Mouse (Mus musculus) limb, embryonic 15.5 days (tissue): ENCODE results near the gene Mtfp1. TPM values are rescaled to one million over a fixed set of nuclear protein-coding genes. Genes with fewer than 3 reads are reported as not detected.
A peak's percentile ranks its signal among the peaks of the same experiment; 100 is the strongest.

Source experiments
- ATAC-seq: fragments of 200-750 bp; cut with Nextera tagmentation; 2 replicates; pipeline ENCODE4 v1.8.0; 2017; ENCODE audit warnings: low read depth, moderate TSS enrichment; ENCODE audit not compliant: insufficient number of reproducible peaks, low FRiP score, low TSS enrichment
- H3K27ac ChIP-seq: fragments of 300-500 bp; sonication (generic); 2 replicates; pipeline ENCODE4 v1.5.1; 2015; ENCODE audit warnings: moderate library complexity, mild to moderate bottlenecking, inconsistent platforms
- H3K27me3 ChIP-seq: fragments of 300-500 bp; sonication (generic); 2 replicates; pipeline ENCODE4 v1.6.1; 2015; ENCODE audit warnings: inconsistent platforms
- H3K36me3 ChIP-seq: fragments of 300-500 bp; sonication (generic); 2 replicates; pipeline ENCODE4 v1.6.1; 2015; ENCODE audit warnings: inconsistent platforms
- H3K4me1 ChIP-seq: fragments of 300-500 bp; sonication (generic); 2 replicates; pipeline ENCODE4 v1.6.1; 2015; ENCODE audit warnings: inconsistent platforms
- H3K4me2 ChIP-seq: fragments of 300-500 bp; sonication (generic); 2 replicates; pipeline ENCODE4 v1.6.1; 2015; ENCODE audit warnings: mild to moderate bottlenecking, inconsistent platforms
- H3K4me3 ChIP-seq: fragments of 300-500 bp; sonication (generic); 2 replicates; pipeline ENCODE4 v1.5.1; 2015; ENCODE audit warnings: mild to moderate bottlenecking, inconsistent platforms
- H3K9ac ChIP-seq: fragments of 300-500 bp; sonication (generic); 2 replicates; pipeline ENCODE4 v1.6.1; 2015; ENCODE audit warnings: inconsistent platforms
- H3K9me3 ChIP-seq: fragments of 300-500 bp; sonication (generic); 2 replicates; pipeline ENCODE4 v1.6.1; 2016; ENCODE audit warnings: inconsistent platforms
- WGBS: fragments of 180-500 bp; shearing (Covaris S2); methylation state at CpG from one replicate; pipeline ENCODE4 v1.1.7; 2015; 5-methylcytosine and 5-hydroxymethylcytosine counted together
- polyA plus RNA-seq: library from polyadenylated mRNA; unstranded; fragments of >200 nt; fragmentation: Nextera tagmentation; extraction: Ambion mirVana; gene quantifications from 2 replicates; pipeline ENCODE4 v1.2.1, GENCODE M21; 2015

The Mtfp1 gene
- polyA plus RNA-seq, 1 experiment from 2014 or later, result 5.5 TPM

DNA sequence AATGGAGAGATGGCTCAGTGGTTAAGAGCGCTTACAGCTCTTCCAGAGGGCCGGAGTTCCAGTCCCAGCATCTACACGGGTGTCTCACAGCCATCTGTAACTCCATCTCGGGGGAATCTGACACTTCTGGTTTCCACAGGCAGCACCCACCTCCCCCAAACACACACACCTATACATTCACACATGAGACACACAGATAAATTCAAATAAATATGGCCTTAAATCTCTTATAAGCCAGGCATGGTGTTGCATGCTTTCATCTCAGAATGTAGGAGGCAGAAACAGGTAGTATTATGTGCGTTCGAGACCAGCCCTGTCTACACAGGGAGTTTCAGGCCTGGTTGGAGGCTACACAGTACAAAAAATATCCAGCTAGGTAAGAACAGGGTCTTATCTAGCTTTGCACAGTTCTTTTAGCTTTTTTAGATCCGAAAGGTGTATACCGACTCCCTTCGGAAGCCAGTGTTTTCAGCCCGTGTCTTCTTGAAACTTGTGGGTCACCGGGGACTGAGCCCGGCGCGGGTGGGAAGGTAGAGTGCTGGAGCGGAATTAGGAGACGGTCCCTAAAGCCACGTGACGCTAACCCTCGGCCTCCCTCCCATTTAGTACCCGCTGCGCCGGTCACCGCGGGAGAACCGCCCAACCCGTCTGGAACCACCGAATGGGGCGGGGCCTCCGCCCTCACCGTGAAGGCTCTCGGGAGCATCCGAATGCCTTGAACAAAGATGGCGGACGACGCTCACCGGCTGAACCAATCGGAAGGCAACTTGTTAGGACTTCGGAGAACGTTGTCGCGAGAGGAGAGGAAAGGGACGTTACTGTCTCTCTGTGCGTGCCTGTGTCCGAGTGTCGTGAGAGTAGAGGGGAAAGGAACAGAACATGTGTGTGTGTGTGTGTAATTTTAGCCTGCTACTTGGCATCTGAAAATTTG is 1.1 kb upstream of the Mtfp1 start:
- Histone ChIP-seq H3K36me3 (no peaks in the 10 kb centered on the region), H3K4me1 (peaks cover 27% of the 10 kb centered on the region), H3K4me2 (peak overlapping the region; percentile 85), H3K9me3 (no peaks in the 10 kb centered on the region), H3K27me3 (no peaks in the 10 kb centered on the region), H3K27ac (peak overlapping the region; percentile 91), H3K4me3 (peak overlapping the region; percentile 58), H3K9ac (peak overlapping the region; percentile 64)
- 2% methylated on average over 45 of the region's 45 CpGs for WGBS
- peak; percentile 93 for ATAC-seq

DNA sequence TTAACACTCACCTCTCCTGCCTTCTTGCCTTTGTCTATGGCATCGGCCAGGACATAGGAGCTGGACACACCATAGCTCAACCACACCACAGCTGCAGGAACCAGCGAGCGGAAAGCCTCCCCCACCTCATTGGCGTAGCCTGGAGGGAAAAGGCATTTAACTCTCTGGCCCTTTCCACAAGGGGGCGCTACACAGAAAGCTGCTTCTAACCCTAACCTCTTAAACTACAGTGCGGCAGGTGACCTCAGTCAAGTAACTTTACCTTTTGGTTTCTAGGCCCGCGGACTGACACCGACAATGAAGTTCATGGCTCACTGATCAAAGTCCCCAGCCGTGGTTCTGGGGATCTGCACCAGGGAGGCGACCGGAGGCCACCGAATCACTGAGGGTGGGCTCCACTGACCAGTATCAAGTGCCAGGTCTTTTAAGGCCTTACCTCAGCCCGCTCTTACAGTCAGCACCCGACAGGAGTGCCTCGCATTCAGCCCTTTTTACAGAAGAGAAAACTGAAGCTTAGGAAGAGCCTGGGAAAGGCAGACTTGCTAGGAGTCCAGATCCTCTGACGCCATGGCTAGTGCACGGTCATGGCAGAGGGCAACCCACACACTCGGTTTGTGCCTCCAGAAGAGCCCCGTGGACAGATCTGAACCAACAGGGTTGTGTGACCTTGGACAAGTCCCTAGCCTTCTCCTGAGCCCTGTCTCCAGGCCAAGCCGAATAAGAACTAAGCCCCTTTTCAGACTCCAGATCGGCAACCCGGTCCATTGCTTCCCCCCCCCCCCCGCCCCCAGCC is 671 bp downstream of the Mtfp1 start:
- peaks cover 27% of the 10 kb centered on the region for H3K4me1 ChIP-seq
- H3K9me3 ChIP-seq, result no peaks in the 10 kb centered on the region
- no peaks in the 10 kb centered on the region for H3K27me3 ChIP-seq
- H3K4me2 ChIP-seq, result peak overlapping the region; percentile 85
- peaks cover 3% of the 10 kb centered on the region; the same call in 1 of the 2 replicates for H3K36me3 ChIP-seq
- ATAC-seq, result no peak
- H3K27ac ChIP-seq, result peak overlapping the region; percentile 91
- H3K4me3 ChIP-seq, result peak overlapping the region; percentile 58
- 8% methylated on average over 24 of the region's 24 CpGs for WGBS
- peak overlapping the region; percentile 37 for H3K9ac ChIP-seq

- WGBS, result 84% methylated on average over 18 of the region's 18 CpGs
- ATAC-seq, result no peak
- Histone ChIP-seq H3K4me2 (no peak overlapping the region), H3K36me3 (peaks cover 3% of the 10 kb centered on the region; the same call in 1 of the 2 replicates), H3K4me3 (no peak overlapping the region), H3K4me1 (peaks cover 27% of the 10 kb centered on the region), H3K9ac (no peak overlapping the region), H3K9me3 (no peaks in the 10 kb centered on the region), H3K27ac (no peak overlapping the region), H3K27me3 (no peaks in the 10 kb centered on the region)
Measured at GRCm38 (mm10) chr11:4093459-4094377, 1.5 kb downstream of the Mtfp1 start.

DNA sequence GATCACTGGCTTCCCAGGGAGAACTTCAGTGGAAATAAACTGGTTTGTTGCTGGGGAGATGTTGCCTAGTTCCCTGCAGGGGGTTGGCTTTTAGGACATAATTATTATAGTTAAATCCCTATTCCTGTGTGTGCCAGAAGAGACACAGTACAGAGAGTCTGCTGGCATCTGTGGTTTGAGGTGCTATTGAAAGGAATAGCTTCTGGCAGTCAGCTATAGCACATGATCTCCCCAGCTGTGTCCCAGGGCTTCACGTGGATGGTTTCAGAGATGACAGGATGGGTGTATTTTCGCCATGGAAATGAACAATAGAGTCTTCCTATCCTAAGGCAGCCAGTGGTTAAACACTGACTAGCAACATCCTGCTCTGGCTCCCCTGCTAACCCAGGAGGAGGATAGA is 8.0 kb downstream of the Mtfp1 start:
- H3K4me2 ChIP-seq, result no peak overlapping the region
- no peak for ATAC-seq
- no peak overlapping the region for H3K4me3 ChIP-seq
- H3K36me3 ChIP-seq, result peaks cover 3% of the 10 kb centered on the region; the same call in 1 of the 2 replicates
- H3K9ac ChIP-seq, result no peak overlapping the region
- no peaks in the 10 kb centered on the region for H3K4me1 ChIP-seq
- no peaks in the 10 kb centered on the region for H3K27me3 ChIP-seq
- 57% methylated on average over 2 of the region's 2 CpGs for WGBS
- no peak overlapping the region for H3K27ac ChIP-seq
- no peaks in the 10 kb centered on the region for H3K9me3 ChIP-seq

- no peaks in the 10 kb centered on the region for H3K27me3 ChIP-seq
- 49% methylated on average over 1 of the region's 1 CpGs for WGBS
- no peak for ATAC-seq
- H3K4me2 ChIP-seq, result no peak overlapping the region
- H3K9ac ChIP-seq, result no peak overlapping the region
- no peak overlapping the region for H3K4me3 ChIP-seq
- H3K36me3 ChIP-seq, result peaks cover 3% of the 10 kb centered on the region; the same call in 1 of the 2 replicates
- no peaks in the 10 kb centered on the region for H3K4me1 ChIP-seq
- no peaks in the 10 kb centered on the region for H3K9me3 ChIP-seq
- H3K27ac ChIP-seq, result no peak overlapping the region
Measured at GRCm38 (mm10) chr11:4086246-4086645, 9.0 kb downstream of the Mtfp1 start.

GRCm38 (mm10) chr11:4083316-4084078 is 11.7 kb downstream of the Mtfp1 start:
- Histone ChIP-seq H3K9me3 (no peaks in the 10 kb centered on the region), H3K27me3 (no peaks in the 10 kb centered on the region), H3K27ac (no peak overlapping the region), H3K4me1 (no peaks in the 10 kb centered on the region), H3K4me3 (no peak overlapping the region), H3K9ac (no peak overlapping the region), H3K4me2 (no peak overlapping the region), H3K36me3 (no peaks in the 10 kb centered on the region)
- no peak for ATAC-seq
- WGBS, result 28% methylated on average over 5 of the region's 5 CpGs

DNA sequence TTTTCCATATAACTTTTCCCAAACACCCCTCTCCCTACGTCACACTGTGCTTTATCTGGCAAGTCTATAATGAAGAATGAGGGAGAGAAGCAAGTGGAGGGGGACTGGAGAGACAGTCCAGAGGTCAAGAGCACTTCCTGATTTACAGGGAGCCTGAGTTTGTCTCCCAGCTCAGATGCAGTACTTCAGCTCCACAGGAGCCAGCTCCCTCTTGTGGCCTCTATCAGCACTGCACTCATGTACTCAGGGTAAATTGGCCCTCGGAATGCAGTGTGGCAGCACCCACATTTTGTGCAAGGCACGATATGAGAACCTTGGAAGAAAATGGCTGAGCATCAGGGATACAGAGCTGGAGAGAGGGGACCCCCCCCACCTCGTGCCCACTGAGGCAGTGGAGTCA is 15.0 kb downstream of the Mtfp1 start:
- Histone ChIP-seq H3K36me3 (no peaks in the 10 kb centered on the region), H3K9ac (no peak overlapping the region), H3K4me2 (no peak overlapping the region), H3K27me3 (no peaks in the 10 kb centered on the region), H3K4me1 (no peaks in the 10 kb centered on the region), H3K4me3 (no peak overlapping the region), H3K27ac (no peak overlapping the region), H3K9me3 (no peaks in the 10 kb centered on the region)
- WGBS, result 5% methylated on average over 4 of the region's 4 CpGs
- no peak for ATAC-seq

DNA sequence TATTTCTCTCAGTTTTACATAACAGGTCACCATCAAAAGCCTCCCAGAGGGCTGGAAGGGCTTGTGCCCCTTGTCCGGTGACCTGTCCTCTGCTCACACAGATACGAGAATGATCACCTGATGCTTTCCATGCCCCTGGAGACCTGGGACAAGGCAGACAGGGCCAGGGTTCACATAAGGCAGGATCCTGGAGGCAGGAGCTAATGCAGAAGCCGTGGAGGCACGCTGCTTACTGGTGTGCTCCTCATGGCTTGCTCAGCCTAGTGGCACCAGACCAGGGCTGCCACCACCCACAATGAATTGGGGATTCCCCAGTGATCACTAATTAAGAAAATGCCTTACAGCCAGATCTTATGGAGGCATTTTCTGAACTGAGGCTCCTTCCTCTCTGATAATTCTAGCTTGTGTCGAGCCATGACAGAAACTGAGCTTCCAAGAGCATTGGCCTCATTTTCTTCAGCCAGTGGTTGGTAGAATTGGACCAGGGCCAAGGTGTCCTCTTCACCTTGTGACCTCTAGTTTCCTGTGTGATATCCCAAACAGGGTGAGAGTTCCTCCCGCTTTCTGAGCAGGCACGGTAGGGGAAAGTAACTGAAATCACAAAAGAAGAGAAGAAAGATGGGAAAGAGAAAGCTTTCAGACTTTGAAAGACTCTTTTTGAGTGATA is 16.8 kb downstream of the Mtfp1 start:
- H3K4me3 ChIP-seq, result no peak overlapping the region
- no peaks in the 10 kb centered on the region for H3K36me3 ChIP-seq
- ATAC-seq, result no peak
- H3K9ac ChIP-seq, result no peak overlapping the region
- WGBS, result 80% methylated on average over 7 of the region's 7 CpGs
- H3K27ac ChIP-seq, result no peak overlapping the region
- no peaks in the 10 kb centered on the region; the same call in 1 of the 2 replicates for H3K27me3 ChIP-seq
- no peak overlapping the region for H3K4me2 ChIP-seq
- H3K4me1 ChIP-seq, result no peaks in the 10 kb centered on the region
- no peaks in the 10 kb centered on the region for H3K9me3 ChIP-seq

GRCm38 (mm10) chr11:4076633-4077032 is 18.6 kb downstream of the Mtfp1 start:
- Histone ChIP-seq H3K27me3 (no peaks in the 10 kb centered on the region; the same call in 1 of the 2 replicates), H3K9ac (no peak overlapping the region), H3K4me2 (no peak overlapping the region), H3K27ac (no peak overlapping the region), H3K4me1 (no peaks in the 10 kb centered on the region), H3K4me3 (no peak overlapping the region), H3K36me3 (no peaks in the 10 kb centered on the region), H3K9me3 (no peaks in the 10 kb centered on the region)
- no peak for ATAC-seq
- WGBS, result 12% methylated on average over 8 of the region's 8 CpGs

- no peaks in the 10 kb centered on the region for H3K4me1 ChIP-seq
- H3K9ac ChIP-seq, result no peak overlapping the region
- H3K27ac ChIP-seq, result no peak overlapping the region
- no peaks in the 10 kb centered on the region; the same call in 1 of the 2 replicates for H3K27me3 ChIP-seq
- H3K9me3 ChIP-seq, result no peaks in the 10 kb centered on the region
- H3K36me3 ChIP-seq, result no peaks in the 10 kb centered on the region
- no peak for ATAC-seq
- 80% methylated on average over 1 of the region's 1 CpGs for WGBS
- H3K4me2 ChIP-seq, result no peak overlapping the region
- H3K4me3 ChIP-seq, result no peak overlapping the region
Measured at GRCm38 (mm10) chr11:4069664-4070063, 25.6 kb downstream of the Mtfp1 start.
